Mouse (Mus musculus) right cerebral cortex, postnatal 25 days (tissue): ENCODE measurements around the gene Sptb.

Experiments used
- DNase-seq: peaks from one replicate; pipeline ENCODE4 v3.0.0; 2022

Gene Sptb

GRCm38 (mm10) chr12:76540169-76540568, 170.2 kb downstream of the Sptb start:
- no peak for DNase-seq

- DNase-seq: no peak
Observed at GRCm38 (mm10) chr12:76537434-76537833, 172.9 kb downstream of the Sptb start.

- no peak for DNase-seq
Observed at GRCm38 (mm10) chr12:76536591-76537153, 173.7 kb downstream of the Sptb start.

GRCm38 (mm10) chr12:76535471-76535900, 174.9 kb downstream of the Sptb start:
- DNase-seq: no peak

- no peak for DNase-seq
Observed at GRCm38 (mm10) chr12:76534641-76535283, 175.6 kb downstream of the Sptb start.

- DNase-seq: no peak
Observed at GRCm38 (mm10) chr12:76534233-76534632, 176.1 kb downstream of the Sptb start.

- DNase-seq: peak; percentile 36
Observed at GRCm38 (mm10) chr12:76533377-76534222, 176.7 kb downstream of the Sptb start.

- peak; percentile 11 for DNase-seq
Observed at GRCm38 (mm10) chr12:76532926-76533376, 177.4 kb downstream of the Sptb start.

- DNase-seq: no peak
Observed at GRCm38 (mm10) chr12:76531986-76532925, 178.1 kb downstream of the Sptb start.

- no peak for DNase-seq
Observed at GRCm38 (mm10) chr12:76530580-76531139, 179.7 kb downstream of the Sptb start, which contains the start of gene Plekhg3. TSS of gene Plekhg3 (plus strand) at chr12:76530891.
